Mouse (Mus musculus) CH12.LX (cell line): ENCODE measurements at regions not wholly inside any gene's neighbourhood (a gene's known extent, or its start where the extent isn't known, plus 50 kb on each side); places are given as distances from the start of the nearest gene placed in this dataset.

ENCODE experiments used
- DNase-seq: peaks from one replicate; pipeline ENCODE4 v3.0.0-alpha.2; 2013; ENCODE audit errors: extremely low read depth
- H3K27ac ChIP-seq: 2 replicates; pipeline ENCODE4 v1.5.1; 2012; ENCODE audit warnings: low read depth, mild to moderate bottlenecking, control low read depth, moderate library complexity; ENCODE audit not compliant: insufficient read depth
- H3K27me3 ChIP-seq: replicated peaks from 2 replicates; pipeline ENCODE3; 2012; ENCODE audit warnings: inconsistent platforms
- H3K36me3 ChIP-seq, 2 experiments: replicated peaks in 1 of 2; 2 replicates each; pipeline versions ENCODE3 to v1.6.1; 2012; ENCODE audit warnings: inconsistent platforms in 1 of 2, low read length in 1 of 2, mild to moderate bottlenecking in 1 of 2, mixed read lengths in 1 of 2, moderate library complexity in 1 of 2; ENCODE audit not compliant: control insufficient read depth in 1 of 2, insufficient read depth in 1 of 2
- H3K4me1 ChIP-seq, 2 experiments: 2 replicates each; pipeline ENCODE4 v1.6.1; 2012; ENCODE audit warnings: inconsistent platforms in 1 of 2, moderate library complexity in 1 of 2; ENCODE audit not compliant: insufficient read depth in 2 of 2, control insufficient read depth in 1 of 2
- H3K4me2 ChIP-seq: 2 replicates; pipeline ENCODE4 v1.6.1; 2012; ENCODE audit warnings: low read depth, mild to moderate bottlenecking, control low read depth; ENCODE audit not compliant: poor library complexity, insufficient read depth, severe bottlenecking
- H3K4me3 ChIP-seq, 3 experiments: fragments of 150-350 bp in 1 of 3; sonication (generic) in 1 of 3; replicated peaks in 1 of 3; 2 replicates each; pipeline versions ENCODE3 to v1.5.1; 2011 to 2012; ENCODE audit warnings: low read depth in 2 of 3, low read length in 2 of 3, mild to moderate bottlenecking in 2 of 3, moderate library complexity in 2 of 3, control low read depth in 1 of 3, improper control_type of control experiment in 1 of 3, inconsistent platforms in 1 of 3, mixed read lengths in 1 of 3; ENCODE audit not compliant: poor library complexity in 1 of 3
- H3K79me2 ChIP-seq: replicated peaks from 2 replicates; pipeline ENCODE4 v1.6.1; 2012; ENCODE audit warnings: mild to moderate bottlenecking, moderate library complexity; ENCODE audit not compliant: control insufficient read depth, poor library complexity, insufficient read depth, severe bottlenecking; ENCODE audit errors: extremely low read depth
- H3K9ac ChIP-seq: 2 replicates; pipeline ENCODE4 v1.6.1; 2012; ENCODE audit warnings: low read depth, mild to moderate bottlenecking, control low read depth, moderate library complexity; ENCODE audit not compliant: insufficient read depth
- H3K9me3 ChIP-seq: replicated peaks from 2 replicates; pipeline ENCODE3; 2012; ENCODE audit warnings: low read length, inconsistent platforms, mixed read lengths
- BHLHE40 ChIP-seq: IDR thresholded peaks from 2 replicates; pipeline ENCODE4 v1.6.1; 2011; ENCODE audit warnings: mild to moderate bottlenecking, low read depth, low read length, improper control_type of control experiment
- CHD1 ChIP-seq: IDR thresholded peaks from 2 replicates; pipeline ENCODE4 v1.6.1; 2012; ENCODE audit warnings: low read depth, low read length, improper control_type of control experiment, inconsistent platforms
- CHD2 ChIP-seq: IDR thresholded peaks from 2 replicates; pipeline ENCODE4 v1.6.1; 2011; ENCODE audit warnings: low read length, improper control_type of control experiment
- CTCF ChIP-seq, 2 experiments: IDR thresholded peaks in 1 of 2; conservative IDR thresholded peaks in 1 of 2; 2 replicates each; pipeline ENCODE4 v1.5.1; 2011 to 2012; ENCODE audit warnings: low read depth in 2 of 2, low read length in 2 of 2, improper control_type of control experiment in 1 of 2, inconsistent platforms in 1 of 2, mild to moderate bottlenecking in 1 of 2, moderate library complexity in 1 of 2
- E2F4 ChIP-seq: IDR thresholded peaks from 2 replicates; pipeline ENCODE4 v1.6.1; 2011; ENCODE audit warnings: low read depth, low read length, improper control_type of control experiment; ENCODE audit not compliant: insufficient replicate concordance
- ELF1 ChIP-seq: IDR thresholded peaks from 2 replicates; pipeline ENCODE4 v1.6.1; 2014; ENCODE audit warnings: low read depth, mild to moderate bottlenecking, inconsistent platforms, low read length, improper control_type of control experiment
- EP300 ChIP-seq: IDR thresholded peaks from 2 replicates; pipeline ENCODE4 v1.6.1; 2011; ENCODE audit warnings: low read length, improper control_type of control experiment
- ETS1 ChIP-seq: conservative IDR thresholded peaks from 2 replicates; pipeline ENCODE4 v1.6.1; 2012; ENCODE audit warnings: low read depth, mild to moderate bottlenecking, inconsistent platforms, low read length, improper control_type of control experiment, moderate library complexity
- GABPA ChIP-seq: IDR thresholded peaks from 2 replicates; pipeline ENCODE4 v1.6.1; 2012; ENCODE audit warnings: low read depth, low read length, improper control_type of control experiment, inconsistent platforms; ENCODE audit not compliant: insufficient replicate concordance
- HCFC1 ChIP-seq: IDR thresholded peaks from 2 replicates; pipeline ENCODE4 v1.6.1; 2012; ENCODE audit warnings: low read depth, mild to moderate bottlenecking, inconsistent platforms, low read length, improper control_type of control experiment
- IRF4 ChIP-seq: IDR thresholded peaks from 2 replicates; pipeline ENCODE4 v1.6.1; 2014; ENCODE audit warnings: low read depth, mild to moderate bottlenecking, inconsistent platforms, low read length, improper control_type of control experiment
- JUN ChIP-seq: IDR thresholded peaks from 2 replicates; pipeline ENCODE4 v1.6.1; 2011; ENCODE audit warnings: low read depth, mild to moderate bottlenecking, low read length, improper control_type of control experiment, moderate library complexity; ENCODE audit not compliant: insufficient read depth
- JUND ChIP-seq: conservative IDR thresholded peaks from 2 replicates; pipeline ENCODE4 v1.6.1; 2011; ENCODE audit warnings: low read depth, low read length, improper control_type of control experiment
- KAT2A ChIP-seq: IDR thresholded peaks from 2 replicates; pipeline ENCODE4 v1.6.1; 2012; ENCODE audit warnings: low read length, improper control_type of control experiment, inconsistent platforms; ENCODE audit not compliant: insufficient replicate concordance
- MAFK ChIP-seq: IDR thresholded peaks from 2 replicates; pipeline ENCODE4 v1.6.1; 2011; ENCODE audit warnings: low read length, improper control_type of control experiment; ENCODE audit not compliant: insufficient replicate concordance
- MAX ChIP-seq: IDR thresholded peaks from 2 replicates; pipeline ENCODE4 v1.6.1; 2011; ENCODE audit warnings: low read length, improper control_type of control experiment
- MAZ ChIP-seq: IDR thresholded peaks from 2 replicates; pipeline ENCODE4 v1.6.1; 2012; ENCODE audit warnings: low read depth, mild to moderate bottlenecking, inconsistent platforms, low read length, improper control_type of control experiment, moderate library complexity
- MXI1 ChIP-seq: IDR thresholded peaks from 2 replicates; pipeline ENCODE4 v1.6.1; 2011; ENCODE audit warnings: mild to moderate bottlenecking, low read depth, low read length, improper control_type of control experiment
- MYC ChIP-seq: IDR thresholded peaks from 2 replicates; pipeline ENCODE4 v1.6.1; 2011; ENCODE audit warnings: low read depth, mild to moderate bottlenecking, improper control_type of control experiment, low read length
- NELFE ChIP-seq: IDR thresholded peaks from 2 replicates; pipeline ENCODE4 v1.6.1; 2011; ENCODE audit warnings: low read depth, low read length, improper control_type of control experiment
- NRF1 ChIP-seq: IDR thresholded peaks from 2 replicates; pipeline ENCODE4 v1.6.1; 2014; ENCODE audit warnings: low read depth, mild to moderate bottlenecking, inconsistent platforms, low read length, improper control_type of control experiment, moderate library complexity
- PAX5 ChIP-seq: IDR thresholded peaks from 2 replicates; pipeline ENCODE4 v1.6.1; 2012; ENCODE audit warnings: low read length, inconsistent platforms, mixed read lengths
- POLR2A ChIP-seq: IDR thresholded peaks from 2 replicates; pipeline ENCODE4 v1.6.1; 2011; ENCODE audit warnings: low read depth, mild to moderate bottlenecking, improper control_type of control experiment, low read length
- SMC3 ChIP-seq: IDR thresholded peaks from 2 replicates; pipeline ENCODE4 v1.6.1; 2011; ENCODE audit warnings: low read depth, low read length, improper control_type of control experiment
- TBP ChIP-seq: conservative IDR thresholded peaks from 2 replicates; pipeline ENCODE4 v1.6.1; 2011; ENCODE audit warnings: low read depth, low read length, improper control_type of control experiment
- USF1 ChIP-seq: IDR thresholded peaks from 2 replicates; pipeline ENCODE4 v1.6.1; 2014; ENCODE audit warnings: low read depth, mild to moderate bottlenecking, inconsistent platforms, low read length, improper control_type of control experiment
- USF2 ChIP-seq: conservative IDR thresholded peaks from 2 replicates; pipeline ENCODE4 v1.6.1; 2011; ENCODE audit warnings: low read depth, low read length, improper control_type of control experiment
- ZKSCAN1 ChIP-seq: IDR thresholded peaks from 2 replicates; pipeline ENCODE4 v1.6.1; 2012; ENCODE audit warnings: low read depth, inconsistent platforms, low read length, improper control_type of control experiment, borderline replicate concordance
- ZMIZ1 ChIP-seq: IDR thresholded peaks from 2 replicates; pipeline ENCODE4 v1.6.1; 2012; ENCODE audit warnings: low read depth, mild to moderate bottlenecking, inconsistent platforms, low read length, improper control_type of control experiment
- ZNF384 ChIP-seq: IDR thresholded peaks from 2 replicates; pipeline ENCODE4 v1.6.1; 2012; ENCODE audit warnings: low read depth, low read length, improper control_type of control experiment, inconsistent platforms
- dilution Hi-C: fragments of 300-500 bp; cut with MboI; formaldehyde crosslinking; loops from 2 replicates; pipeline ENCODE4 v1.14.3; 2020; ENCODE audit warnings: low sequenced_read_pairs; ENCODE audit not compliant: extremely low pct_unique_long_range_greater_than_20kb, extremely low pct_ligation_motif_present
- in situ Hi-C: fragments of 300-500 bp; cut with MboI; formaldehyde crosslinking; loops from 3 replicates; pipeline ENCODE4 v1.14.3; 2019; ENCODE audit warnings: low sequenced_read_pairs, low pct_ligation_motif_present, low pct_unique_long_range_greater_than_20kb, mixed read lengths

- dilution Hi-C loops (no loop called here), in situ Hi-C loops (loop anchor here (5.0 kb wide), 2 partner anchors 147 to 242 kb away; no protein-coding TSS in a partner anchor)
- H3K9me3 ChIP-seq, result peaks cover 5% of the 10 kb centered on the region
- peaks cover 8 to 17% of the 10 kb centered on the region in 2 experiments for H3K4me1 ChIP-seq
- no peaks in the 10 kb centered on the region for H3K27me3 ChIP-seq
- no peak overlapping the region for H3K27ac ChIP-seq
- no peak for DNase-seq
- no peak overlapping the region for H3K4me3 ChIP-seq
- no peak for TF ChIP-seq EP300
- no peak for TF ChIP-seq MYC
- TF ChIP-seq NELFE, result no peak
- TF ChIP-seq E2F4, result no peak
- no peak for TF ChIP-seq BHLHE40
- no peak for TF ChIP-seq GABPA
- no peak for TF ChIP-seq CHD1
- TF ChIP-seq PAX5, result no peak
- no peak for TF ChIP-seq MAX
- no peak for TF ChIP-seq CHD2
- no peak for TF ChIP-seq USF2
- TF ChIP-seq NRF1, result no peak
- no peak for TF ChIP-seq MXI1
- TF ChIP-seq TBP, result no peak
- no peak for TF ChIP-seq CTCF (conservative IDR thresholded peaks at IDR 0.05 in 1 of 2, IDR thresholded peaks at IDR 0.05 in 1 of 2; ENCODE audit: low read depth in 2 of 2, low read length in 2 of 2)
- no peak for TF ChIP-seq ETS1
- TF ChIP-seq ZKSCAN1, result no peak
- no peak overlapping the region for H3K9ac ChIP-seq
- no peak overlapping the region for H3K4me2 ChIP-seq
- H3K36me3 ChIP-seq, result no peaks in the 10 kb centered on the region
- H3K79me2 ChIP-seq, result no peaks in the 10 kb centered on the region
Observed at GRCm38 (mm10) chr12:12170581-12170980, 91.4 kb upstream of the Fam49a start.

- Histone ChIP-seq H3K27me3 (no peaks in the 10 kb centered on the region), H3K27ac (no peak overlapping the region), H3K36me3 (no peaks in the 10 kb centered on the region), H3K4me3 (no peak overlapping the region), H3K79me2 (no peaks in the 10 kb centered on the region), H3K9me3 (peaks cover 5% of the 10 kb centered on the region), H3K9ac (no peak overlapping the region), H3K4me1 (peaks cover 12 to 29% of the 10 kb centered on the region in 2 experiments), H3K4me2 (peak overlapping the region; percentile 29; the same call in 1 of the 2 replicates)
- DNase-seq, result peak; percentile 31
- dilution Hi-C loops (no loop called here), in situ Hi-C loops (loop anchor here (5.0 kb wide), 2 partner anchors 145 to 240 kb away; no protein-coding TSS in a partner anchor)
- TF ChIP-seq IRF4 (0 out of 2 replicates have a peak, but pooled peaks have one; percentile 10), MAX (no peak), MAFK (no peak), CTCF (conservative IDR thresholded peaks at IDR 0.05 in 1 of 2, IDR thresholded peaks at IDR 0.05 in 1 of 2; ENCODE audit: low read depth in 2 of 2, low read length in 2 of 2) (no peak), JUN (no peak), ZNF384 (peak; percentile 55), EP300 (peak; percentile 24; the same call in 1 of the 2 replicates), ELF1 (no peak), MAZ (no peak), HCFC1 (no peak), BHLHE40 (peak; percentile 79), MXI1 (no peak), NRF1 (no peak), SMC3 (no peak), CHD2 (no peak), KAT2A (no peak), ETS1 (no peak), ZKSCAN1 (no peak), POLR2A (no peak), MYC (no peak), ZMIZ1 (no peak), E2F4 (no peak), NELFE (no peak), USF1 (no peak), JUND (no peak)
Observed at GRCm38 (mm10) chr12:12172087-12172823, 89.7 kb upstream of the Fam49a start.
